Mouse (Mus musculus) forebrain, embryonic 11.5 days (tissue): ENCODE results near the gene Map3k5. TPM values are rescaled to one million over a fixed set of nuclear protein-coding genes. Genes with fewer than 3 reads are reported as not detected.

Experiments
- ATAC-seq: fragments of 200-750 bp; cut with Nextera tagmentation; replicated peaks from 2 replicates; pipeline ENCODE4 v1.8.0; 2017; ENCODE audit warnings: moderate TSS enrichment; ENCODE audit not compliant: low FRiP score
- DNase-seq: peaks from one replicate; pipeline ENCODE4 v3.0.0-alpha.2; 2017; ENCODE audit warnings: low spot score
- H3K27ac ChIP-seq: fragments of 300-500 bp; sonication (generic); 2 replicates; pipeline ENCODE4 v1.5.1; 2014; ENCODE audit warnings: low read depth, low read length
- H3K27me3 ChIP-seq: fragments of 300-500 bp; sonication (generic); 2 replicates; pipeline ENCODE4 v1.6.1; 2014; ENCODE audit warnings: mild to moderate bottlenecking, low read length, mixed read lengths; ENCODE audit not compliant: control insufficient read depth, insufficient read depth
- H3K36me3 ChIP-seq: fragments of 300-500 bp; sonication (generic); 2 replicates; pipeline ENCODE4 v1.6.1; 2014; ENCODE audit warnings: mild to moderate bottlenecking, low read length, moderate library complexity, mixed read lengths; ENCODE audit not compliant: control insufficient read depth, insufficient read depth
- H3K4me1 ChIP-seq: fragments of 300-500 bp; sonication (generic); replicated peaks from 2 replicates; pipeline ENCODE4 v1.6.1; 2014; ENCODE audit warnings: low read length, mixed read lengths; ENCODE audit not compliant: control insufficient read depth, insufficient read depth
- H3K4me2 ChIP-seq: fragments of 300-500 bp; sonication (generic); 2 replicates; pipeline ENCODE4 v1.6.1; 2014; ENCODE audit warnings: low read depth, mild to moderate bottlenecking, low read length, moderate library complexity, mixed read lengths; ENCODE audit not compliant: severe bottlenecking
- H3K4me3 ChIP-seq: fragments of 300-500 bp; sonication (generic); 2 replicates; pipeline ENCODE4 v1.5.1; 2014; ENCODE audit warnings: low read depth, low read length
- H3K9ac ChIP-seq: fragments of 300-500 bp; sonication (generic); 2 replicates; pipeline ENCODE4 v1.6.1; 2014; ENCODE audit warnings: low read length
- H3K9me3 ChIP-seq: fragments of 300-500 bp; sonication (generic); 2 replicates; pipeline ENCODE4 v1.6.1; 2016; ENCODE audit warnings: low read length, mixed read lengths; ENCODE audit not compliant: control insufficient read depth
- WGBS: fragments of 180-500 bp; shearing (Covaris S2); extraction: QIAGEN DNeasy Blood & Tissue Kit; methylation state at CpG from one replicate; pipeline ENCODE4 v1.1.7; 2014; 5-methylcytosine and 5-hydroxymethylcytosine counted together
- polyA plus RNA-seq: library from polyadenylated mRNA; unstranded; fragments of >200 nt; fragmentation: Nextera tagmentation; extraction: Ambion mirVana; gene quantifications from 2 replicates; pipeline ENCODE4 v1.2.1, GENCODE M21; 2014

The Map3k5 gene
- polyA plus RNA-seq, 1 experiment from 2014 or later, result 0.49 TPM

DNA sequence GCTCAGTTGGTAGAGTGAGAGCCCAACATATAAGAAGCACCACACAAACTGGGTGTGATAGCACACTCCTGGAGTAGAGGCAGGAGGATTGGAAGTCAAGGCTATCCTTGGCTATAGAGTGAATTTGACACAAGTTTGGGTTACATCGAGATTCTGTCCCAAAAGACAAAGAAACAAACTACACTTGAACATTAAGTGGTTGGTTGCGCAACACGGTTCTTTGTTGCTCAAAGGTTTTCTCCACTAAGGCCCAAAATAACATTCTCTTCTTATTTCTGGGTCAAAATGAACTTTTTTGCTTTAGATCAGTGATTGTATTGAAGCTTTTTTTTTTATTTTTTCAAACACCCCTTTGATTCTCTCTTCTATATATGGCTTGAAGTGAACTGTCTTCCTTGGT, 75.7 kb downstream of the Map3k5 start:
- Histone ChIP-seq H3K27me3 (no peaks in the 10 kb centered on the region), H3K36me3 (no peaks in the 10 kb centered on the region), H3K27ac (no peak overlapping the region), H3K4me1 (no peaks in the 10 kb centered on the region), H3K4me2 (no peak overlapping the region), H3K4me3 (no peak overlapping the region), H3K9ac (no peak overlapping the region), H3K9me3 (no peaks in the 10 kb centered on the region)
- DNase-seq, result no peak
- WGBS, result 89% methylated on average over 3 of the region's 3 CpGs
- ATAC-seq, result no peak

DNA sequence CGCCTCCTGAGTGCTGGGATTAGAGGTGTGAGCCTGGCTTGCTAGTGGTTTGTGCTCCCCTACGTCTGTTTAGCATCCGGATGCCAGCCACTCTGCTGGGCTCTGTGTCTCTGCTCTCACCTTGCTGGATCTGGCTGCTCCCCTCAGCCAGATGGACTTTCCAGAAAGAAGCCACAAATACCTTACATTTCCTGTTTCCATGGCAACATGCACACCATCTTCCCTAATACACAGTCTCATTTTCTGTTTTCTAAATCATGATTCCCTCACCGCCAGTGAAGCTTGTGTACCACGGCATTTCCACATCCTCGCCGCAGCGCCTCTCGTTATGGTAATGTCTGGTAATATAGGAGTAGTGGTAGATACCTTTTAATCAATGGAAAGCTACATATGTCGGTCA, 84.1 kb downstream of the Map3k5 start:
- 94% methylated on average over 10 of the region's 10 CpGs for WGBS
- peaks cover 2% of the 10 kb centered on the region; the same call in 1 of the 2 replicates for H3K9me3 ChIP-seq

DNA sequence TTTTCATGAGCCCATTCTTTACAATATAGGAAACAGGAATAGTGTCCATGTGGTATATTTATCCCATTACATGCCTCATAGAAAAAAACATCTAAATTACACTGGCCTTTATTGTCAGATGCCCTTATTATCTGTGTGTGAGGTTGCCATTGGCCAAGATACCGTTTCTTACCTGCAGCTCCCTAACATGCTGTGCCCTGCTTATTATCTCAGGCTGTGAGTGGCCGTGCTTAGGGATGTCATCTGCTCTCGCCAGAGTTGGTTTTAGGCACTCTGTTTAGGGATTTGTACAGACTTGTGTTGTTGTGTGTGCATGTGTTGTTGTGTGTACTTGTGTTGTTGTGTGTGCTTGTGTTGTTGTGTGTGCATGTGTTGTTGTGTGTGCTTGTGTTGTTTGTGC, 84.5 kb downstream of the Map3k5 start:
- Histone ChIP-seq H3K4me3 (no peak overlapping the region), H3K27ac (no peak overlapping the region), H3K36me3 (no peaks in the 10 kb centered on the region), H3K27me3 (no peaks in the 10 kb centered on the region), H3K4me1 (no peaks in the 10 kb centered on the region), H3K9ac (no peak overlapping the region), H3K4me2 (no peak overlapping the region), H3K9me3 (peaks cover 2% of the 10 kb centered on the region; the same call in 1 of the 2 replicates)
- WGBS, result 91% methylated on average over 3 of the region's 3 CpGs
- no peak for ATAC-seq
- no peak for DNase-seq

More for the DNA sequence above, 84.1 kb downstream of the Map3k5 start:
- Histone ChIP-seq H3K9ac (no peak overlapping the region), H3K4me2 (no peak overlapping the region), H3K4me3 (no peak overlapping the region), H3K27ac (no peak overlapping the region), H3K27me3 (no peaks in the 10 kb centered on the region), H3K36me3 (no peaks in the 10 kb centered on the region), H3K4me1 (no peaks in the 10 kb centered on the region)
- DNase-seq (no peak), ATAC-seq (no peak)

DNA sequence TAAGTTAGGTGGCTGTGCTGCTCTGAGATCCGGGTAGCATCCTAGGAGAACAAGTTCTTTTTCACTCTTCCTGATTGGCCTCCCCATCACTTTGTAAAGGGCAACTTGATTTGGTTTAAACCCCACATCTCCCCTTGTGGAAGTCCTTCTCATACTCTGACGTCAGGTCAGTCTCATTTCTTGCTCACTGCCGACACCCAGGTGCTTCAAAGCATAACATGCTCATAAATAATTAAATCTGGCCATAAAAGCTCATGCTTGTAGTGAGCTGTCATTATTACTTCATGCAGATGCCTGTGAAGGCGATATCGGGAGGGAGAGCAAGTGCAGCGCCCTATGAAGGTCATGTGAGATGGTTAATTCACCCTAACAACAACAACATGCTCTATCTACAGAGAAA, 87.0 kb downstream of the Map3k5 start:
- H3K36me3 ChIP-seq, result no peaks in the 10 kb centered on the region
- H3K9me3 ChIP-seq, result peaks cover 2% of the 10 kb centered on the region; the same call in 1 of the 2 replicates
- H3K9ac ChIP-seq, result no peak overlapping the region
- ATAC-seq (no peak), DNase-seq (no peak)
- no peak overlapping the region for H3K27ac ChIP-seq
- no peak overlapping the region for H3K4me2 ChIP-seq
- no peak overlapping the region for H3K4me3 ChIP-seq
- H3K27me3 ChIP-seq, result no peaks in the 10 kb centered on the region
- 92% methylated on average over 6 of the region's 6 CpGs for WGBS
- no peaks in the 10 kb centered on the region for H3K4me1 ChIP-seq

DNA sequence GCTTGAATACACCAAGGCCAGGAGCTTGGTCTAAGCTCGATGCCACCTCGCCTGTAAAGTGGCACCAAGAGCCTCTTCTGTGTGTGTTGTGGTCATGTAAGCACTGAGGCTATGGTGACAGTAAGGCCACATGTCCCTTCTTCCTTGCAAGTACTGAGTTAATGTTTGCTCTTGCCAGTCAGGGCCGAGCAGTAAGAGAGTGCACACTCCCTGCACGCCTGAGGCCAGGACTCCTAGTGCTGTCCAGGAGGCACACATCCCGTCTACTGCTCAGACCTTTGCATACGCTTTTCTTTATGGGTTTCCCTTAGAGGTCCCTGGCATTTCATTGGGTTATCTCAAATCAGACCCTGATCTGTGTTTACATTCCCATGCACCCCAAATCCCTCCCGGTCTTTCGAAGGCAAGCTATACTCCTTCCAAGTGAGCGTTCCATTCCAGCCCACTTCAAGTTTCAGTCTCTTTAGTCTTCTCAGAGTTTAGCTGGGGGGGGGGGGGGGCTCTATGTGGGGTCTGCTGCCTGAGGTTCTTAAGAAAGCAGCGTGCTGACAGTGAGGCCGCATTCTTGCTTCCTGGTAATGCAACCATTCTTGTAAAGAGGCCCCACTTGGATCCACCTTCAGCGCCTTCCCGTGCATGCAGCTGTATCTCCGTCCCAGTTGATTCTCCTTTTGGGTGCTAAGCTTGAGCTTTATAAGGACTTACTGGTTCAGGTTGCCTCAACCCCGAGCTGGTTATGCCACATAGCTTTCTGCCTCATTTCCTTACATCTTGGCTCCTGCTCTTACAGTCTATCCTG, 87.6 kb downstream of the Map3k5 start:
- no peak overlapping the region for H3K4me3 ChIP-seq
- H3K9ac ChIP-seq, result no peak overlapping the region
- no peak overlapping the region for H3K27ac ChIP-seq
- ATAC-seq (no peak), DNase-seq (no peak)
- no peaks in the 10 kb centered on the region for H3K4me1 ChIP-seq
- WGBS, result 87% methylated on average over 15 of the region's 15 CpGs
- H3K36me3 ChIP-seq, result no peaks in the 10 kb centered on the region
- H3K4me2 ChIP-seq, result no peak overlapping the region
- H3K27me3 ChIP-seq, result no peaks in the 10 kb centered on the region
- peaks cover 2% of the 10 kb centered on the region; the same call in 1 of the 2 replicates for H3K9me3 ChIP-seq

DNA sequence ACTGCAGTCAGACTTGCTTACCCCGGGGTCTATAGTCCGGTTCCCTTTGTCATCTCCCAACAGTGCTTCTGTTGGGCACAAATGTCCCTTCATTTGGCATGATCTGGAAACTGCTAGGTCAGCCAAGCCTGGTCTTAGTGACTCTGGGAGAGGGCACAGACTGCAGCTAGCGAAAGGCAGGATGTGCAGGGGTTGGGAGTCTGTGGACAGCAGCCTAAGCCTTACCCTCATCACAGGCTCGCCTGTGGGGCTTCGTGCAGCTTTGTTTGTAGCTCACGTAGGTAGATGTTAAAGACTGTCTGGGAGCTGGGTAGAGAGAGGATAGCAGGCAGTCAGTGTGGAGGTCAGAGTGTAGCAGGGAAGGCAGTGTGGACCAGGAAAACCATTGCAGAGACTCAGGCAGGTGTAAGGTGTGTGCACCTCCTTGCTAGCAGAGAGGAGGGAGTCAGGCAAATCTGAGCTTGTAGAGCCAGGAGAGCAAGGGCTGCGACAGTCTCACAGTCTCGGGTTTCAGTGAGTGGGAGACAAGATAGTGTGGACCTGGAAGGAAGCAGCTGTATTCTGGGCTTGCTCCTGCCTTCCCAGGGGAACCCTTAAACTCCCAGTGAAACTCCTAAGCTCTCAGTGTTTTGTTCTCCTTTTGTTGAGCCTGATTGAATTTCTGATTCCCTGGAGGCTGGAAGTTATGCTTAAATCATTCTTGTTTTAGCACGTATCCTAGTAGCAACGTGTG, 88.5 kb downstream of the Map3k5 start:
- no peak overlapping the region for H3K27ac ChIP-seq
- no peak for DNase-seq

DNA sequence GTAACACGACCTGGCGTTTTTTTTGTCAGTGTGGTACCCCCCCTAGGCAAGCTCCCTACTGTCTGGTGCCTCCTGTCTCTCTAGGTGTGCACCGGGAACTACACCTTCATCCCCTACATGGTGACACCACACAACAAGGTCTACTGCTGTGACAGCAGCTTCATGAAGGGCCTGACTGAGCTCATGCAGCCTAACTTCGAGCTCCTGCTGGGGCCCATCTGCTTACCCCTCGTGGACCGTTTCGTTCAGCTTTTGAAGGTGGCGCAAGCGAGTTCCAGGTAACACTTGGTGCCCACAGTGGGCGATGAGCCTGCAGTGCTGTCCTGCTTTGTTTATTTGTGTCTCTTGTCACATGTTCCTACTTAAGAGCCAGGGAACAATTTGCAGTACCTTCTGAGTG, 89.3 kb downstream of the Map3k5 start:
- ATAC-seq (no peak), DNase-seq (no peak)
- H3K27me3 ChIP-seq, result no peaks in the 10 kb centered on the region
- H3K27ac ChIP-seq, result no peak overlapping the region
- no peaks in the 10 kb centered on the region for H3K36me3 ChIP-seq
- no peaks in the 10 kb centered on the region for H3K4me1 ChIP-seq
- H3K4me2 ChIP-seq, result no peak overlapping the region
- no peak overlapping the region for H3K4me3 ChIP-seq
- no peak overlapping the region for H3K9ac ChIP-seq
- WGBS, result 81% methylated on average over 10 of the region's 10 CpGs
- H3K9me3 ChIP-seq, result no peaks in the 10 kb centered on the region

More for the DNA sequence above, 88.5 kb downstream of the Map3k5 start:
- Histone ChIP-seq H3K9me3 (peaks cover 2% of the 10 kb centered on the region; the same call in 1 of the 2 replicates), H3K27me3 (no peaks in the 10 kb centered on the region), H3K4me3 (no peak overlapping the region), H3K9ac (no peak overlapping the region), H3K4me1 (no peaks in the 10 kb centered on the region), H3K36me3 (no peaks in the 10 kb centered on the region), H3K4me2 (no peak overlapping the region)
- no peak for ATAC-seq
- 64% methylated on average over 10 of the region's 10 CpGs for WGBS

DNA sequence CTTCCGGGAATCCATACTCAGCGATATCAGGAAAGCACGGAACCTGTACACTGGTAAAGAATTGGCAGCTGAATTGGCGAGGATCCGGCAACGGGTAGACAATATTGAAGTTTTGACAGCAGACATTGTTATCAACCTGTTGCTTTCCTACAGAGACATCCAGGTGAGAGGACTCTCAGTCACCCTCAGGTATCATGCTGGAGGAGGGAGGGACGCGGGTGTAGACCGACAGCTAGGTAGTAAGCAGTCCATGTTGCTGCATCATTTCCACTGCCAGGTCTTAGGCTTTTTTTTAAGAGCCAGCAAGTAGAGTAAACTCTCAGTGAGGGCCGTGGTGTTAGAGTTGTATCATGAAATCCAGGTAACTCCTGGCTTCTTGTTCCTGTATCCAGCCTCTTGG, 90.6 kb downstream of the Map3k5 start:
- DNase-seq (no peak), ATAC-seq (no peak)
- 97% methylated on average over 10 of the region's 10 CpGs for WGBS
- no peaks in the 10 kb centered on the region for H3K27me3 ChIP-seq
- no peak overlapping the region for H3K9ac ChIP-seq
- H3K36me3 ChIP-seq, result no peaks in the 10 kb centered on the region
- no peaks in the 10 kb centered on the region for H3K9me3 ChIP-seq
- H3K27ac ChIP-seq, result no peak overlapping the region
- H3K4me3 ChIP-seq, result no peak overlapping the region
- no peak overlapping the region for H3K4me2 ChIP-seq
- no peaks in the 10 kb centered on the region for H3K4me1 ChIP-seq
